Mouse (Mus musculus) cerebellum, postnatal 25 days (tissue): Measurements from ENCODE around the gene Rab40c.
"Not testable (repeated sequence)": the region's sequence is repeated elsewhere in the genome, so short reads cannot be mapped to it uniquely, and the experiment has no call there.

Experiments
- DNase-seq, 2 experiments: peaks; one replicate each; pipeline ENCODE4 v3.0.0; 2021; ENCODE audit warnings: mixed read lengths in 2 of 2

The Rab40c gene

DNA sequence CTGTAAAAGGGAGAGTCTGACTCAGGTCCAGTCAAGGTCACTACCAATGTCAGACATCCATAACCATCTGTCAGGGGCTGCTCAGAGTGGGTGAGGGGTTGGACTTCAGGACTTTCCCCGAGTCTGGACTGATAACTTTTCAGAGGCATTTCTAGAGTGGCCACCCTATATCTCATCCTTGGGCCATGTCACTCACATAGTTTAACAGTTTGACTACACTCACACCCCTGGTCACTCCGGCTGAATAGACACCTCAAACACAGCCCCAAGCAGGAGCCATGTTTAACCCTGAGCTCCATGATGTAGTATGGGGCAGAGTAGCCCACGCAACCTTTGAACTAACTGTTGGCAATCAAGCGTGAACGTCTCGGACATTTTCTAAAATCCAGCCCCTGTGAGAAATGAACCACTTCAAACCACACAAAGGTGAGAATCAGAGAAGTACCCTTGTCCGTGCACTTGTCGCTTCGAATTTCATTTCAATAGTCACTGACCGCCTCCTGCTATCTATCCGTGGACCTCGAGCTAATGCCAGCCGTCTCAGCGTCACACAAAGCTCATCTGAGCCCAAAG, 45.3 kb downstream of the Rab40c start:
- no peak for DNase-seq

DNA sequence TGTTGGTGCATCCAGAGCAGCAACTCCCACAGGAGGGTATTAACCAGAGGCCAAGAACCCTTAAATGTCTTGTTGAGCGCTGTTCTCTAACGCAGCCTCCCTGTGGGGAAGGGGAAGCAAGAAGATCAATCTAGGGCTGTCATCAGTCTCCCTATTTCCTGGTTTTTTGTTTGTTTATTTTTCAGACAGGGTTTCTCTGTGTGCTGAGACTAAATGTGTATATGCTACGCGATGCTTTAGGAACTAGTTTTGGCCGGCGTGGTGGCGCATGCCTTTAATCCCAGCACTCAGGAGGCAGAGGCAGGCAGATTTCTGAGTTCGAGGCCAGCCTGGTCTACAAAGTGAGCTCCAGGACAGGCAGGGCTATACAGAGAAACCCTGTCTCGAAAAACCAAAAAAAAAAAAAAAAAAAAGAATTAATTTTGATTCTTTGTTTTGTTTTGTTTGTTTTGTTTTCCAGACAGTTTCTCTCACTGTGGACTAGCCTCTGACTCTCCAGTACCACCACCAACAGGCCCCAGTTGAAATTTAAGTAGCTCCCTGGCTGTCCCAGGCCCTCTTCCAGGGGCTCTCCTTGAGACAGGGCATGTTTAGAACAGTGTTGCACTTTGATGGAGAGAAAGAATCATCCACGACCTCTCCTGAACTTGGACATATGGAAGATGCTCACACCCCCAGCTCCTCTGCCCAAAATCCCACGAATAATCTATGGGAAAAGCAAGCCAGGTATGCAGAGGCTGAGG, 46.0 kb downstream of the Rab40c start:
- DNase-seq: peak in 1 of 2 experiments; percentile 3

DNA sequence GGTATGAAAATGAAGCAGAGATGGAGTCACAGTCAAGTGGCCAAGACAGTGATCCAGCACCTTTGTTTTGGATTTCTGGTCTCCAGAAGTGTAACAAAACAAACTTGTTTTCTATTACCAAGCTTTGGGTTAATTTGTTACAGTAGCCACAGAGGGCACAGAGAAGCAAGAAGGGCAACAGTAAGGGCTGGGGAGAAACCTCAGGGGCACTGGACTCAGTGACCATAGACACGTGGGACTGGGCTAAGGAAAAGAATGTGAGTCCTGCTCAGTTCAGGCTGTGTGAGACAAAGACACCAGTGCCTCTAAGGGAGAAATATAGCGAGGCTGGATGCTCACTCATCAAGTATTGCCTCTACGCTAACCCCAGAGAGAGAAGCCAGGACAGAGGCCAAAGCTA, 46.9 kb downstream of the Rab40c start:
- peak in 1 of 2 experiments; percentile 3 for DNase-seq

DNA sequence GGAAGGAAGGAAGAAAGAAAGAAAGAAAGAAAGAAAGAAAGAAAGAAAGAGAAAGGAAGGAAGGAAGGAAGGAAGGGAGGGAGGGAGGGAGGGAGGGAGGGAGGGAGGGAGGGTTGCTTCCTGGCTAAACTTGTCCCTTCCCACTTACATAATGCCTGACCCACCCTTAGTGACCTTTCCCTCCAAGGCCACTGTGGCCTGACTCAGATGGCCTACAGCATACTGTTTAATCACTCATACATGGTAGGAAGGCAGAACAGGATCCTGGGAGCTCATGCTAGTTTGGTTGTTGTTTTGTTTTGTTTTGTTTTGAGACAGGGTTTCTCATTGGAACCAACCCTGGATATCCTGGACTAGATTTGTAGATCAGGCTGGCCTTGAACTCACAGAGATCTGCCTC, 48.0 kb downstream of the Rab40c start:
- not testable (repeated sequence) for DNase-seq

DNA sequence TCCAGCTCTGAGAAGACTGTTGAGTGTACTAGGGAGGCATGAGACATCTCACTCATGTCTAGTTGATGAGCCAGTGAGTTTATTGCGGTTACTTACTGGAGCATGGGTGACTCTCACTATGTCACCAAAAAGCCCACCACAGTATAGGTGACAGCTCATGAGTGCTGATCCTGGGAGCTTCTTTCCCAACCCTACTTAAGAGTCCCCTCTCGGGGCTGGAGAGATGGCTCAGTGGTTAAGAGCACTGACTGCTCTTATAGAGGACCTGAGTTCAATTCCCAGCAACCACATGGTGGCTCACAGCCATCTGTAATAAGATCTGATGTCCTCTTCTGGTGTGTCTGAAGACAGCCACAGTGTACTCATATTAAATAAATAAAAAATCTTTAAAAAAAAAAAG, 49.6 kb downstream of the Rab40c start:
- DNase-seq: peak in 1 of 2 experiments; percentile 3

DNA sequence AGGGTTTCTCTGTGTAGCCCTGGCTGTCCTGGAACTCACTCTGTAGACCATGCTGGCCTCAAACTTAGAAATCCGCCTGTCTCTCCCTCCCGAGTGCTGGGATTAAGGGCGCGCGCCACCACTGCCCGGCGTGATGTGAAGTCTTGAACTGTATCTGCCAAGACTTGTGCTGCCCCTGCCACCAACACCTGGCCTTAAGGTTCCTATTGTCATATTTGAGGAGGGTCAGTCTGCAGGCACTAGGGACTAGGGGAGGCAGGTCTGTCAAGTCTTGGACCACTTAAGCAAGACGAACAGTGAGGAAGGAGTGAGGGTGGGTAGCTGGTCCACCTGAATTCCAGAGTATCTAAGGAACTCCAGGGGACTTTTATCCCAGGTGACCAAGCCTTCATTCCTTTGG, 50.0 kb downstream of the Rab40c start:
- peak in 1 of 2 experiments; percentile 12 for DNase-seq

DNA sequence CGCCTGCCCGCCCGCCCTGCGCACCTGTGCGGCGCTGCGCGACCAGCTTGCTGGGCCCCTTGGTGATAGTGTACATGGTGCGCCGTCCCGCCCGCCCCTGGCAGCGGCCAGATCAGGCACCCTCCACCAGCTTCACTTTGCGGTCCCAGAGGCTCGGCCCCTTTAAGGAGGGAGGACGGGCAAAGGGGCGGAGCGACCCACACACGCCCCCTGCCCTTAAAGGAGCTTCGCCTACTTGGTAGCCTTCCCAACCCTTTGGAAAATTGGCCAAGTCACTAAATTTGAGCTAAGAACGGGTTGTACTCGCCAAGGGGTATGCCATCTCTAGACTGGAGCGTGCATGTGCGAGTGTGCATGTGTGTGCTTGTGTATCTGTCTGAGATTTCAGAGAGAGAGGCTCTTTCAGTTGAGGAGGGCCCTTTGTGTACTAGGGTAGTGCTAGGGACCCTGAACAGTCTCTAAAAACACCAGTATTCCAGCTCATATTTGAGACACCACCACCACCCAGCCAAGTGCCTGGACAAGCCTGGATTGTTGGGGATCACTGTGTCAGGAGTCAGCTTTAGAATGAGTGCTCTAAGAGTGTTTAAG, 50.8 kb downstream of the Rab40c start, which contains the start of gene Mcrip2:
Mcrip2 (minus strand) TSS at position 164 of the 591 bp plus-strand sequence.
- peak; percentile 86 to 88 for DNase-seq

DNA sequence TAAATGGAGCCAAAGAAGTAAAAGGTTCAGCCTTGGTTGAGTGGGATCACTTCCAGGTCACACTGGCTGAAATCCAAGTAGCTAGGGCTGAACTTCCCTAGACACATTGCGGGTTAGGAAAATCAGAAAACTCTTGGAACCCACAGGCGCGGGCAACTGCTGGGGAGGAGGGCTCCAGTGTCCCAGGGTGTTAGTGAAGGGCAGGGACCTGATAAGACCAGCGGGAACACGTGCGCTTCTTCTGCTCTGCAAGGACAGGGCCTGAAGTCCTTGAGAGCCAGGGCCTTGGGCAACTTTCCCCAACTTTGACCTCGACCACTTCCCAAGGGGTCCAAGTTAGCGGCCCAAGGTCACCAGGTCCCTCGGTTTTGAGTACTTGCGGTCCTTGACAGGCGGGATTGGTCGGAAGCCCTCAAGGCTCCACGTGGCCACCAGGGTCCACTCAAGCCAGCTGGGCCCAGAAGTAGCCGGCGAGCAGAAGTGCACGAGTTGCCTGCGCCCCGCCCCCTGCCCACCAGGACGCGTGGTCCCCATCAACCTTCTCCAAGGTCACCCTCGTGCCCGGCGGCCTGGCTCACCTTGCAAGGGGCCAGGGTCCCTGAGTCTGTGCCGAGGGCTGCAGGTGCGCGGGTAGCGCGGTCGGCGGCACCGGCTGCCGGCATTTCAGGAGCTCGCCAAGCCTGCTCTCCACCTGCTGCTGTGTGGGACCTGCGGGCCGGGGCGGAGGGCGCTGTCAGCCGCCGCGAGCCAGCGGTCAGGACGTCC, 51.5 kb downstream of the Rab40c start:
- DNase-seq: peak in 1 of 2 experiments; percentile 66

DNA sequence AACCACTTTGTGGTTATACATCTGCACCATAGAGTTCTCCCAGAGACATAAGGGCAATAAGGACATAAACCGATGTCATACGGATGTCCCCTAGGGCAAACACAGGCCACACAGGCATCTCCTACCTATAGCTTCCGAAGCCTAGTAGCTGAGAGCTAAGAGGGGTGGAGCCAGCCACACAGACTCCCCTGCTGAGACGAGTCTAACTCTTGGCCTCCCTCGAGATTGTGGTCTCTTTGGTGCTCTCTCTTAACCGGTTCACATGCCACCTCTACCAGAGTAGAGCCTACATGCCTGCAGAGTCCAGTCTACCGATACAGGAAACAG, 52.1 kb downstream of the Rab40c start:
- no peak for DNase-seq

DNA sequence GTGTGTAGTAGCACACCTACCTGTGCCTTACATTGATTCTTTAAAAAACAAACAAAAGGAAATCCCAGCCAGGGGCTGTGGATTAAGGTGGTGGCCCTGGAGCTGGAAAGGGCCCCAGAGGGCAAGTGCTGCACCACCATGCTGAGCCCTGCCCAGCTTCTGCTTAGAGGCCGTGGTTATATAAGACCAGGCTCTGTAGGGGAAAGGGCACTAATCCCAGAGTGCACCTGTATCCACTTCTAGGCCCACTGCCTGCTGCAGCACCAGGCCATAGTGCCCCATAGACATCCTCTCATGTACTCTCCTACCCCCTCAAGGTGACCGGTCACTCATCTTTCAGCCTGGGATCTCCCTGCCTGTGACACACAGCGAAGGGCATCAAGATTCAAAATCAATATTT, 53.4 kb downstream of the Rab40c start:
- DNase-seq: peak in 1 of 2 experiments; percentile 9

DNA sequence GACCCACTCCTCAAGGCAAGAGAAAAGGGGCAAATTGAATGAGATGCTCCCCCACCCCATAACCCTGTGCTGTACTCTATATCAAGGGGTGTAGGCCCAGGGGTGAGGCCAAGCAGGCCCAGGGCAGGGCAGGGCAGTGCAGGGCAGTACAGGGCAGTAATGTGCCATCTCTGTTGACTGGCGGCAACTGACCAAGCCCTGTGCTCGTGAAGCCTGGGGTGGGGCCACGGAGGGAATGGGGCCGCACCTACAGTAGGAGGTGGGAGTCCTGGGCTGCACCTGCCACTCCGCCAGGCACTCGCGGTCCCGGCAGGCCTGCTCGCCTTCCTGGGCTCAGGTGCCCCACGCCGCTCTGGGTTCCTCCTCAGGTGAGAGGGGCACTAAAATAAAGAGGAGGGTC, 54.2 kb downstream of the Rab40c start:
- DNase-seq: peak in 1 of 2 experiments; percentile 20

DNA sequence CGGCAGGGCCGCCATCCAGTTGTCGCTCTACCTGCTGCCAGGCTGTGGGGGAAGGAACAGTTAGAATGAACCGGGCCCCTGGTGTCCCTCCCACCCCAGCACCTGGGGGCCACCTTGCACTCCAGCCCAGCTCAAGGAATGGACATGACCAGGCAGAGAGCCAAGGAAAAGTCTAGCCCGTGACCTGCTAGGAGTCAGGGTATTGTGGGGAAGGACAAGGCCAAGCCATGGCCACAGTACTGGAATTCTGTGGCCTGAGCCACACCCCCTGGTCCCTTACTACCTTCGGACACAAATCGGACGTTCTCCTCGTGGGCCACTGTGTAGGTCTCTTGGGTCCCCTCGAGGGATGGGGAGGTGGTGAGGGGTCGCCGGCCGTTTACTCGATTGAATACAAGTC, 55.2 kb downstream of the Rab40c start:
- no peak for DNase-seq

DNA sequence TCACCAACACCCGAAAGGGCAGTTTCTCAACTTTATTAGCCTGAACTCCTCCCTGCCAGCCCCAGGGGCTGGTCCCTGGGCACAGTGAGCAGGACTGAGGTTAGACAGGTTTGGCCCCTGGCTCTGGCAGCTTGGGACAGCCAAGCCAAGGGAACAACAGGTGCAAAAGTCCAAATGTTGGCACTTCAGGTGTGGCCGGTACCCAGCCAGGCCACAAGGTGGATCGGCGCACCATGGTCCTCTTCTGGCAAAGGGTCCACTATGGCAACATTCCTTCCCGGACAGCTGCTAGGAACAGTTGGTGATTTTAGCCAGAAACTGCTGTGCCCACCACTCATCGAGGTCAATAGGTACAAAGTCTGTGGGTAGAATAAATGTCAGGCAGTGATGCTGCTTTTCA, 55.8 kb downstream of the Rab40c start:
- no peak for DNase-seq

DNA sequence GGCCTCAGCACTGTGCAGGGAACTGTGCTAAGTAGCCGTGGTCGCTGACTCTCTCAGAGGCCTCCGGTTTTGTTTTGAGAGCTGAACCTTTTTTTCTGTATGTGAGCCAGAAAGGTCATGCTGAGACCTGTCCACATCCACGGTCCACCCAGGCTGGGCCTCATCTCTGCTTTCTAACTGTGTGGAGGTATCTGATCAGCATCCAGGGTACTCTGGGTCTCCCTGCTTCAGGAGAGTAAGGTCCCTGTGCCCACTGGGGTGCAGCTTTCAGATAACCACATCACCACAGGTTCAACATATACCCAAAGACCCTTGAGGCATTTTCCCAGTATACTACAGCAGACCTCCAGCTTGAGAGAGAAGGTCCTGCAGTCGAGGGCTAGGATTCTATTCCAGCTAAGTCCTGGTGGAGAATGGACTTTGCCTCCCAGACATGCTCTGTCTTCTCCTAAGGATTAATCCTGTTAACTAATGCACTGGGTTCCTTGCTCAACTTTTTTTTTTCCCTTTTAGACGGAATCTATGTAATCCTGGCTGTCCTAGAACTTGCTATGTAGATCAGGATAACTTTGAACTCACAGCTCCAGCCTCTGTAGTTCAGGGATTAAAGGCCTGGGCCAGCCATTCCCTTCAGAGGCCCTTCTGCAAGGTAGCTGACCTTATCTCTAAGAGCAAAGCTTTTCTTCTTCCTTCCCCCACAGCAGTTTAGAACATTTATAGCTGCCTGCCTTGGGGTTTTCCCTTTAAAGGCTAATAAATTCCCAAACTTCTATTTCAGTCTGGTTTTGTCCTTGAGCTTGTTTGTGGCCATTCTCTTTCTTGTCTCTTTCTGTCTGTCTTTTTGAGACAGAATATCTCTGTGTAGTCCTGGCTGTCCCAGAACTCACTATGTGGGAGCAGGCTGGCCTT, 57.6 kb downstream of the Rab40c start:
- no peak for DNase-seq

DNA sequence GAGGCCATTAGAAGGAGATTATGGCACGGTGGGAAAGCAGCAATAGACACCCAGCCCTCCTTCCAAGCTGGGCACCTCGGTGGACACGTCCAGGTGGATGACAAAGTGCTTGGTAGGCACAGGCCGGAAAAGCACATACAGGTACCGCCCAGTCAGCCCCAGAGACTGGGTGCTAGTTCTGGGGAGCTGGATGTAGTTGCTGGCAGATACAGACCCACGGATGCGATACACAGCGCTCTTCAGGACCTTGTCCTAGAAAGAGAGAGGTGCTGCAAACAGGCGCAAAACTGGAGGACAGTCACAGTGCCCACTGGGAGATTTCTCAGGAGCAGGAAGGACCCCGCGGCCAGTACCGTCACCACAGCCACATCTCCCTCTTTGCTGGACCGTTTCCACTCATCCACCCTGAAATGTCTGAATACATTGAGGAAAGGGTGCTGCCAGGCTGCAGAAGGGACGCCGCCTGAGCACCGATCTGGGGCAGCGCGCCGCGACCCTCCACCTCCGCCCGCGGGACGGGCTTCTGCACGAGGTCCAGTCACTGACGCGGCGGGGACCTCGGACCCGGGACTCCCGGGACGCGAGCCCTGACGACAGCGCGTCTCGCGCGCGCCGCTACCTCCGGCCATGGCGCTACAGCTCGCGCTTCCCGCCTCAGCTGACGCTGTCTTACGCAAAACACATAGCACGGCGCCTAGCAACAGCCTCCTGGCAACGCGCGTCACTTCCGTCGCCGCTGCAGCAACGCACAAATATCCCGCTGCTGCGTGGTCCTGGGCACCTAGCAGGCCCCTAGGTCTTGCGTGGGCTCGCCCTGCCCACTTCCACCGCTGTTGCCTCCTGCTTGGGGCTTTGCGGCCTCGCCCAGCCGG, 58.5 kb downstream of the Rab40c start, which contains the start of gene Wdr90:
Wdr90 (minus strand) TSS at position 670 of the 872 bp plus-strand sequence.
- DNase-seq: peak; percentile 92 to 93

DNA sequence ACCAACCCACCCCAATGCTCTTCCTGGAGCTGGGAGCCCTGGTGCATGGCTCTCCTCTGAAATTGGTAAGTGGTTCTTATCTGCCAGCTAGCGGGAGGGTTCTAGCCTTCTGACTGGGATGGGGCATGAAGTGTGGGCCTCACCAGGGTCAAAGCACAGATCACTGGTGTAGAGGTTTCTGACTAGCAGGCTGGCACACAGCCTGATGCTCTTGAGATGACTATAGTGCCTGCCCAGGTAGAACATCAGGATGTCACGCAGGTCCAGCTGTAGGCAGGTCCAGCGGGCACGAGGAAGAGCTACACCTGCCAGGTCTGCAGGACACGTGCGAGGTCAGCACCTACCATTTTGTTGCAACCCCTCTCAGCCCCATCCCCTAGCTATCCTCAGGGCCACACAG, 59.3 kb downstream of the Rab40c start:
- no peak for DNase-seq

DNA sequence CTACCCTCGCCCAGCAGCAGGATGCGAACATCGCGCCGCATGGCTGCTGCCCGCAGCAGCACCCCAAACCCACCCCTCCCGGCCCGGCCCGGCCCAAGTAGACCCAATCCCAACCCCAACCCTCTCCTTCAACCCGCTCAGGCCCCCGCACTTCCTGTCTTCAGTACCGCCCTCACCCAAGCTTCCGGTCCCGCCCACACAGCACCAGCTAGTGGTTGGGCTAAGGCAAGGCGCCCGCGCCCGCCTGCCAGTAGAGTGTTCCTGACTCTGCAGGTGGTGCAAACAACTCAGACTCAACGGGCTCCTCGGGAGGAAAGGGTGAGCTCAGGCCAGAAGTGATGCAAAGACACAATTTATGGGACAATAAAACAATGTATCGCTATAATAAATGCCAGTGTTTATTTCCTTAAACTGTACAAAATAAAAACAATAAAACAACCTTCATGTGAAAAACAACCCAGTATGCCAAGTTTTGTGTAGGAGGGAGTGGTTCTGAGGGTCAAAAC, 75.1 kb downstream of the Rab40c start, which contains the start of gene Rhot2:
Rhot2 (minus strand) TSS at position 456 of the 506 bp plus-strand sequence.
- DNase-seq: peak; percentile 92 to 96

DNA sequence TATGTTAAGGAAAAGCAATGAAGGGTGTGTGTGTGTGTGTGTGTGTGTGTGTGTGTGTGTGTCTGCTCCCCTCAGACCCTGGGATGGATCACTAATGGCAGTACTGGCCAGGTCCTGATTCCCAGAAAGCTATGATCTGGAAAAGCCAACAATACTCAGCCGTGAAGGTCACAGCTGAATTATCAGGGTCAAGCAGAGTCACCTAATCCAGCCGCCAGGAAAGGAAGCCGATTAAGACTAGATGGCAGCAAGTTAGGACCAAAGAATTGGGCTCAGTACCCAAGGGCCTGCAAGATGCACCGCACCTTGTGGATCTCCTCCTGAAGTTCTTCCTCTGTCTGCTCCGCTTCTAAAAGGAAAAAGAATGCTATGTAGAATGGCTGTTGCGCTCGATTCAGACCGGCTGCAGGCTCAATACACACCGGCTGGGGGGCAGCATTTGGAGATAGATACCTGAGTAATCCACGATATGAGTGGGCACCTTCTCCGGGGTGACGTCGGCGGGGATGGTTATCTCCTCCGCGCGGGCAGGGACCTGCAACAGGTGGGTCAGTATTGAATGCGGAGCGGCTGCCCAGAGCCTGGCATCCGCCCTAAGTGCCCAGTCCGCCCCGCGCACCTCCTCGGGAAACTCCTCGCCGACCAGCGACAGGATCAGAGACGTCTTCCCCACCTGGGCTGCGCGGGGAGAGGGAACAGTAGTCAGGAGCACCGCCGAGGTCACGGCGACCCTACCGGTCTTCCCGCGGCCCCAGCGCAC, 75.7 kb downstream of the Rab40c start:
- peak in 1 of 2 experiments; percentile 66 for DNase-seq

DNA sequence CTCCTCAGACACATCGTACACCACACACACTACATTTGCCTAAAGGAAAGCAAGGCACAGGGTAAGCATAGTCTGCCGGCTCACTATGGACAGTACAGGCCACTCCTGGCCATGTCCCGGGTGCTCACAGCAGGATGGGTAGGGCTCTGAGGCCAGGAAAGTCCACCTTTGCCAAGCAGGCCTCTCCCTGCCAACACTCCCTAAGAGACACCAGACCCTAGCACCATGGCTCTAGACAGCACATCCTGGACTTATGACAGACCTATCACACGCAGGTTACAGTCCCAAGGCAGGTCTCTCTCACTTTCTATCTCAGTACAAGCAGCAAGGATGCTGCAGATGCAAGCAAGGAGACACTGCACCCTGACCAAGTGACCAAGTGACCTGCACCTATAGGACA, 76.4 kb downstream of the Rab40c start:
- DNase-seq: no peak

DNA sequence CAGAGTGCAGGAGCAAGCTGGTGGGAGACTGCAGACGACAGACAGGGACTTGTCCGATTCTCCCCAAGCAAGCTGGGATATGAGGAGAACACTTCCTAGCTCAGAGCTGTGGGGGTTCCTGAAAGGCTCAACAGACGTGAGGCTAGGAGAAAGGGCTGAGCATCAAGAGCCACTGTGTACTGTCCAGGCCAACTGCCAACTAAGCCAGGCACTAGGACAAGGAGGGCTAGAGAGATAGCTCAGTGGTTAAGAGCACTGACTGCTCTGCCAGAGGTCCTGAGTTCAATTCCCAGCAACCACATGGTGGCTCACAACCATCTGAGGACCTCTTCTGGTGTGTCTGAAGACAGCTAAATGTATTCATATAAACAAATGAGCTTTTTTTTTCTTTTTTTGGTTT, 77.0 kb downstream of the Rab40c start:
- DNase-seq: no peak
